Mouse (Mus musculus) limb, embryonic 15.5 days (tissue): ENCODE results near the gene Gstm1. TPM values are rescaled to one million over a fixed set of nuclear protein-coding genes. Genes with fewer than 3 reads are reported as not detected.
A peak's percentile ranks its signal among the peaks of the same experiment; 100 is the strongest.
"Not testable (repeated sequence)": the region's sequence is repeated elsewhere in the genome, so short reads cannot be mapped to it uniquely, and the experiment has no call there.

ENCODE experiments used
- ATAC-seq: fragments of 200-750 bp; cut with Nextera tagmentation; 2 replicates; pipeline ENCODE4 v1.8.0; 2017; ENCODE audit warnings: low read depth, moderate TSS enrichment; ENCODE audit not compliant: insufficient number of reproducible peaks, low FRiP score, low TSS enrichment
- H3K27ac ChIP-seq: fragments of 300-500 bp; sonication (generic); 2 replicates; pipeline ENCODE4 v1.5.1; 2015; ENCODE audit warnings: moderate library complexity, mild to moderate bottlenecking, inconsistent platforms
- H3K27me3 ChIP-seq: fragments of 300-500 bp; sonication (generic); 2 replicates; pipeline ENCODE4 v1.6.1; 2015; ENCODE audit warnings: inconsistent platforms
- H3K36me3 ChIP-seq: fragments of 300-500 bp; sonication (generic); 2 replicates; pipeline ENCODE4 v1.6.1; 2015; ENCODE audit warnings: inconsistent platforms
- H3K4me1 ChIP-seq: fragments of 300-500 bp; sonication (generic); 2 replicates; pipeline ENCODE4 v1.6.1; 2015; ENCODE audit warnings: inconsistent platforms
- H3K4me2 ChIP-seq: fragments of 300-500 bp; sonication (generic); 2 replicates; pipeline ENCODE4 v1.6.1; 2015; ENCODE audit warnings: mild to moderate bottlenecking, inconsistent platforms
- H3K4me3 ChIP-seq: fragments of 300-500 bp; sonication (generic); 2 replicates; pipeline ENCODE4 v1.5.1; 2015; ENCODE audit warnings: mild to moderate bottlenecking, inconsistent platforms
- H3K9ac ChIP-seq: fragments of 300-500 bp; sonication (generic); 2 replicates; pipeline ENCODE4 v1.6.1; 2015; ENCODE audit warnings: inconsistent platforms
- H3K9me3 ChIP-seq: fragments of 300-500 bp; sonication (generic); 2 replicates; pipeline ENCODE4 v1.6.1; 2016; ENCODE audit warnings: inconsistent platforms
- WGBS: fragments of 180-500 bp; shearing (Covaris S2); methylation state at CpG from one replicate; pipeline ENCODE4 v1.1.7; 2015; 5-methylcytosine and 5-hydroxymethylcytosine counted together
- polyA plus RNA-seq: library from polyadenylated mRNA; unstranded; fragments of >200 nt; fragmentation: Nextera tagmentation; extraction: Ambion mirVana; gene quantifications from 2 replicates; pipeline ENCODE4 v1.2.1, GENCODE M21; 2015

Gene Gstm1
- polyA plus RNA-seq, 1 experiment from 2014 or later = 56.1 TPM

DNA sequence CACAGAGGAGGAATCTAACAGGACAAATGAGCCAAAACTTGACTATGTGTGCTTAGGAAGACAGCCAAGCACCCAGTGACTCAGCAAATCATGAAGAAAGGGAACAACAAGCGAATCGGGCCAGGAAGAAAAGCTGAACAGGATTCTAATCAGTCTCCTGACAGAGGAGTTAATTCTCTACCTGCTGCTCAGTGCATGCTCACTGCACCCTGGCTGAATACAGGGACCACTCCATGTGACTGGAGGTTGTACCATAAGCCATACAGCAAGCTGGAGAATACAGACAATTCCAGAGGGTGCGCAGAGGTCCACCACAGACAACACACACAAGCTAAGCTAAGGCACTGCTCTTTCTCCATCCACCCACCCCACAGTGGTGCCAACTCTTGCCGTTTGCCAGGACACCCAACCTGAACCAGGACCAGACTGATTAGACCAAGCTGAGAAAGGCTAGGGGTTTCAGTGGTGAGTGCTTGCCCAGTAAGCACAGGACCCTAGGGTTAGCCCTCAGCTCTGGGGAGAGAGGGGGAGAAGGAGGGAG, 4.4 kb downstream of the Gstm1 start:
- Histone ChIP-seq H3K4me2 (no peak overlapping the region), H3K9me3 (no peaks in the 10 kb centered on the region), H3K36me3 (no peaks in the 10 kb centered on the region), H3K4me1 (peaks cover 10% of the 10 kb centered on the region), H3K27me3 (no peaks in the 10 kb centered on the region), H3K27ac (no peak overlapping the region), H3K4me3 (no peak overlapping the region), H3K9ac (no peak overlapping the region)
- ATAC-seq = no peak
- WGBS = 79% methylated on average over 4 of the region's 4 CpGs

GRCm38 (mm10) chr3:108011558-108011957, 6.2 kb downstream of the Gstm1 start:
- H3K9me3 ChIP-seq = no peaks in the 10 kb centered on the region
- no peak overlapping the region for H3K9ac ChIP-seq
- H3K27ac ChIP-seq = no peak overlapping the region
- no peaks in the 10 kb centered on the region for H3K27me3 ChIP-seq
- no peak overlapping the region for H3K4me2 ChIP-seq
- H3K36me3 ChIP-seq = no peaks in the 10 kb centered on the region
- H3K4me1 ChIP-seq = no peaks in the 10 kb centered on the region
- H3K4me3 ChIP-seq = no peak overlapping the region
- ATAC-seq = no peak
- WGBS = 73% methylated on average over 3 of the region's 3 CpGs

DNA sequence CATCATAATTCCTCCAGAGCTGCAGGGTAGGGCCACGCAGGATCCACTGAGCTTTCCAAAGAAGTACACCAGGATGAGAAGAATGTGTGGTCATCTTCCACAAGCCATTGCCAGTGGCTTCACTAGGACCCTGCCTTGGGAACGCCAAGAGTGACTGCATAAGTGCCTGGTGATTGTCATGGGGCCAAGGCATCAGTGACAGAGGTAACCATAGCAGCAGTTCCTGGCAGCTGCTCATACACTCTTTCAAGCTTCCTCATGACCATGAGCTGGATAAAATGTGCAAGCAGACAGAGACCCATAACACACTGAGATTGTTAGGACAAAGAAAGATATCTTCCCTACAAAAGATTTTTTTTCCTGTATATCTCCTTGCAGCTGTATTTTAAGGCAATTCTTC, 7.5 kb downstream of the Gstm1 start:
- H3K36me3 ChIP-seq = no peaks in the 10 kb centered on the region
- no peaks in the 10 kb centered on the region for H3K9me3 ChIP-seq
- H3K4me1 ChIP-seq = no peaks in the 10 kb centered on the region
- H3K4me3 ChIP-seq = no peak overlapping the region
- H3K9ac ChIP-seq = no peak overlapping the region
- no peak overlapping the region for H3K4me2 ChIP-seq
- no peak for ATAC-seq
- no peak overlapping the region for H3K27ac ChIP-seq
- WGBS = 61% methylated on average over 2 of the region's 2 CpGs
- H3K27me3 ChIP-seq = no peaks in the 10 kb centered on the region

DNA sequence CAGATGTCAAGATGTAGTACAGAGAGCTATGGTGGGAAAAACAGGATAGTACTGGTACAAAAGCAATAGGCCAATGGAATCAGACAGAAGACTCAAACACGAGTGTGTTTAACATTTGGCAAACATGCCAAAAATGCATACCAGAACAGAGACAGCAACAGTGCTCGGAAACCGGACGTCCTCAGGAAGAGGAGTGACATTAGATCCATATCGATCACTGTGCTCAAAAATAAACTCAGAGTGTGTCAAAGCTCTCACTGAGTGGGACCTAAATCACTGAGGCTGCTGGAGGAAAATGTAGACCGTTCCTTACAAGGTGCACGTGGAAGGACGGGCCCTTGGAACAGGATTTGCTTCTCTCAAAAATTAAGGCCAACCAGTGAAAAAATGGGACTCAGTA, 15.8 kb downstream of the Gstm1 start:
- WGBS = 72% methylated on average over 8 of the region's 8 CpGs

DNA sequence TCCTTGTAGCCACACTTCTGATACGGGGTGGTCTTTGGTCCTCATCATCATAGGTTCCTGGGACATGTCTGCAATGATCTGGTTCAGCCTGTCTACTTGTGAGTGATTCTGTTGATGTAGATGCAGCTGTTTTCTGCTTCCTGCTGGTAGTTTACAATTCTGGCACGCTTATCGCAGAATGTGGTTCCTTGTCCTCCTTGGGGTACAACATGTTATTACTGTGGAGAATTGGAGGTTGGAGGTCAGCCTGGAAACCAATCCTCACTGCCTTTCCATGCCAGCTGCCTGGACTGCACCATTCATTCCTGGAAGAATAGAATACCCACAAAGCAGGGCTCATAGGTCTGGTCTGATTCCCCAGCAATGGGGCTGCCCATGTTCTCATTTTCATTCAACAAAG, 18.3 kb downstream of the Gstm1 start:
- no peak overlapping the region for H3K4me3 ChIP-seq
- no peaks in the 10 kb centered on the region for H3K9me3 ChIP-seq
- no peak overlapping the region for H3K27ac ChIP-seq
- no peaks in the 10 kb centered on the region for H3K27me3 ChIP-seq
- H3K36me3 ChIP-seq = no peaks in the 10 kb centered on the region
- no peak overlapping the region for H3K9ac ChIP-seq
- no peak for ATAC-seq
- 83% methylated on average over 3 of the region's 3 CpGs for WGBS
- no peak overlapping the region for H3K4me2 ChIP-seq
- peaks cover 3% of the 10 kb centered on the region; the same call in 1 of the 2 replicates for H3K4me1 ChIP-seq

More for the DNA sequence above, 15.8 kb downstream of the Gstm1 start:
- H3K27me3 ChIP-seq = no peaks in the 10 kb centered on the region
- peaks cover 2% of the 10 kb centered on the region; the same call in 1 of the 2 replicates for H3K4me1 ChIP-seq
- no peak overlapping the region for H3K9ac ChIP-seq
- no peak overlapping the region for H3K4me2 ChIP-seq
- ATAC-seq = no peak
- no peaks in the 10 kb centered on the region for H3K36me3 ChIP-seq
- H3K27ac ChIP-seq = no peak overlapping the region
- no peak overlapping the region for H3K4me3 ChIP-seq
- no peaks in the 10 kb centered on the region for H3K9me3 ChIP-seq

DNA sequence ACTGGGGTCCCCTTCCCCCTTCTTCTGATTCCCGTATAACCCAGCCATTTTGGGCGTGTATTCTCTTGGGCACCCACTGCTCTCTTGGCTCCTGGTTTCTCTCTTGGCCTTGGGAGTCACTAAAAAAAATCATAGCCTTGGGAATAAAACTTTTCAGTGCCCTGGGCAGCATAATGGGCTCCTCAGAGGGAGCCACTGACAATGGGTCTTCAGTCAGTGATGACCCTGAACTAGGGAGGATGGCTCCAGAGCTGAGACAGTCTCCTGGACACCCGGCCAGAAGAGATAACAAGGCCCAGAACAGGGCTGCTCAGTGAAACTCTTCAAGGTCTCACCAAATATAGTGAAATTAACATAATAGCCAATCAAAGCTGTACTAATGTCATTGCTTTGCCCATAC, 19.2 kb downstream of the Gstm1 start:
- Histone ChIP-seq H3K27me3 (no peaks in the 10 kb centered on the region), H3K9ac (no peak overlapping the region), H3K9me3 (no peaks in the 10 kb centered on the region), H3K27ac (no peak overlapping the region), H3K4me1 (peaks cover 3% of the 10 kb centered on the region; the same call in 1 of the 2 replicates), H3K4me3 (no peak overlapping the region), H3K36me3 (no peaks in the 10 kb centered on the region), H3K4me2 (no peak overlapping the region)
- WGBS = 85% methylated on average over 3 of the region's 3 CpGs
- ATAC-seq = no peak

DNA sequence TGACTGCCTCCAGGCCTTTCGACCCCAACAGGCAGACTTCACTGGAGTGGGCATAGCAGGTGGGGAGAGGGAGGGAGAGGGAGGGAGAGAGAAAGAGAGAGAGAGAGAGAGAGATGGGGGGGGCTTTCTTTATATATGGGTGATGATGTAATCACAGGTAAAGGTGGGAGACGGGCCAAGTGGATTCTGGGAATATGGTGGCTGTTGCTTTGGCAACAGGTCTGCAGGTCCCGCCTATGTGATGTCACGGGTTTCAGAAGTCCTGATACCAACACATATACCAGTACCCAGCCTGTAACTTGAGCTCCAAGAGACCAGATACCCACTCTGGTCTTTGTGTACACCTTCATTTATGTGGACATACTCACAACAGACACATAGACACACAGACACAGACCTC, 21.2 kb downstream of the Gstm1 start:
- Histone ChIP-seq H3K9me3 (no peaks in the 10 kb centered on the region), H3K27me3 (no peaks in the 10 kb centered on the region), H3K4me3 (no peak overlapping the region), H3K27ac (no peak overlapping the region), H3K4me2 (no peak overlapping the region), H3K4me1 (peaks cover 3% of the 10 kb centered on the region; the same call in 1 of the 2 replicates), H3K9ac (no peak overlapping the region), H3K36me3 (no peaks in the 10 kb centered on the region)
- WGBS = 79% methylated on average over 4 of the region's 4 CpGs
- no peak for ATAC-seq

GRCm38 (mm10) chr3:107995974-107996373, 21.8 kb downstream of the Gstm1 start:
- H3K27ac ChIP-seq, ATAC-seq, H3K9me3 ChIP-seq, H3K4me3 ChIP-seq, H3K9ac ChIP-seq, H3K27me3 ChIP-seq, H3K4me1 ChIP-seq, H3K4me2 ChIP-seq, H3K36me3 ChIP-seq: not testable (repeated sequence)
- 75% methylated on average over 2 of the region's 2 CpGs for WGBS

DNA sequence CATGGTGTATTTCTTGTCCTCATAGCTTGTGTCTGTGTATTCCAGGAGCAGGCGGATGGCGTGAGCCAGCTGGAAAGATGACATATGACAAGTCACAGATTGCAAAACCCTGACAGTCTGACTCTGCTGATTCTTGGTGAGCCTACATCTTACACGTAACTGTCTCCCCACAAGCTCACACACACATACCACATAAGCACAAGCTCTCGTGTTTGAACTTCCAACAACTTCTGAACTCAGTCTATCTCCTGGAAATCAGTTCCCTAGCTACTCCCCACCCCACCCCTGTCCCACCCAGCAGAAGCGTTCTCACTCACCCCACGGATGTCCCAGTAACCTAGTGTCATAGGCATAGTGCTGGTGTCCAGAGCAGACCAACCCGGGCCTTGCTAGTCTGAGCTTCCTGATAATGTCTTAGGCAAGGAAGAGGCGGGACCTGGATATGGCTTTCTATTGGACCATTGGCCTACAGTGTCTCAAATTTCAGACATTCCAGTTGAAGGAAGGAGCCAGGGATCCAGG, 31.7 kb downstream of the Gstm1 start, which contains the start of gene Gstm2:
Gene Gstm2 (minus strand): TSS at position 413 of the 522 bp plus-strand sequence.
- Histone ChIP-seq H3K4me2 (peak within 1 kb of the TSS; percentile 31), H3K4me3 (peak within 1 kb of the TSS; percentile 29), H3K9me3 (no peaks in the 10 kb centered on the region), H3K27ac (peak within 1 kb of the TSS; percentile 1; the same call in 1 of the 2 replicates), H3K4me1 (0 out of 2 replicates have a peak, but pooled peaks cover 8% of the 10 kb centered on the region), H3K9ac (no peak within 1 kb of the TSS), H3K27me3 (no peaks in the 10 kb centered on the region), H3K36me3 (no peaks in the 10 kb centered on the region)
- ATAC-seq = peak; percentile 67; the same call in 1 of the 2 replicates
- WGBS = 42% methylated on average over 8 of the region's 8 CpGs

DNA sequence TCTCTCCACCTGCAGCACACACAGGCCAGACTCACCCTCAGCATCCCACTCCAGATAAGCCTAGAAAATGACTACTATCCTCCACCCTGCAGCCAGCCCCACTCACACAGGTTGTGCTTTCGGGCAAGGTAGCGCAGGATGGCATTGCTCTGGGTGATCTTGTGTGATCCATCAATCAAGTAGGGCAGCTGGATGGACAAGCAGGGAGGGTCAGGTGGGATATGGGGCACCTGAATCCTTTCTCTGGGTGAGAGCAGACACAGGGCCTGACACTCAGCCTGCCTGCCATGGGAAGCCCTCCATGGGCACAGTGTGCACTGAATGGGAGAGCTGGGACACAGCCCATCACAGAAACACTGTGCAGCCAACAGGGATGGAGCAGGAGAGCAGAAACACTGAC, 32.6 kb downstream of the Gstm1 start:
- H3K36me3 ChIP-seq, H3K4me1 ChIP-seq, H3K27me3 ChIP-seq, ATAC-seq, H3K4me2 ChIP-seq, H3K27ac ChIP-seq, H3K9ac ChIP-seq, H3K4me3 ChIP-seq, H3K9me3 ChIP-seq: not testable (repeated sequence)
- WGBS = 93% methylated on average over 2 of the region's 2 CpGs

GRCm38 (mm10) chr3:107984471-107984870, 33.3 kb downstream of the Gstm1 start:
- 77% methylated on average over 5 of the region's 5 CpGs for WGBS
- H3K4me3 ChIP-seq = no peak overlapping the region

DNA sequence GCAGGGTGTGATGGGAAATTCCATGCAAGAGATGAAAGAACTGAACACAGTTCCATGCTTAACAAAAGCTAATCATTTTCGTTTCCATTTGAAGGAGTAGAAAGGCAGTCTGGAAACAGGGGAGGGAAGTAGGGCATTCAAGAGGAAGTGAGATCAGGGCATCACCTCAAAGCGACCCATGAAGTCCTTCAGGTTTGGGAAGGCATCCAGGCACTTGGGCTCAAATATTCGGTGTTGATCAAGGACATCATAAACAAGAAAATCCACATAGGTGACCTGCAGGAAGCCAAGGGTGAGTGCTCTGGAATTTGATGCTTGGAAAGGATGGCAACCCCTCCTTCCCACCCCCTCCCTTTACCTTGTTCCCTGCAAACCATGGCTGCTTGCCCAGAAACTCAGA, 34.0 kb downstream of the Gstm1 start:
- Histone ChIP-seq H3K4me2 (no peak overlapping the region), H3K9me3 (no peaks in the 10 kb centered on the region)
- ATAC-seq = no peak

More at GRCm38 (mm10) chr3:107984471-107984870, 33.3 kb downstream of the Gstm1 start:
- Histone ChIP-seq H3K27ac (no peak overlapping the region), H3K9ac (no peak overlapping the region), H3K4me1 (0 out of 2 replicates have a peak, but pooled peaks cover 8% of the 10 kb centered on the region), H3K36me3 (no peaks in the 10 kb centered on the region), H3K27me3 (no peaks in the 10 kb centered on the region), H3K9me3 (no peaks in the 10 kb centered on the region), H3K4me2 (no peak overlapping the region)
- no peak for ATAC-seq

More for the DNA sequence above, 34.0 kb downstream of the Gstm1 start:
- H3K9ac ChIP-seq = no peak overlapping the region
- 0 out of 2 replicates have a peak, but pooled peaks cover 8% of the 10 kb centered on the region for H3K4me1 ChIP-seq
- no peak overlapping the region for H3K4me3 ChIP-seq
- H3K36me3 ChIP-seq = no peaks in the 10 kb centered on the region
- 65% methylated on average over 3 of the region's 3 CpGs for WGBS
- H3K27ac ChIP-seq = no peak overlapping the region
- H3K27me3 ChIP-seq = no peaks in the 10 kb centered on the region
